In genomic region chr4:99969328-99969727, GRCm38 (mm10) we compare ENCODE assay signal across 10 mouse cellular contexts. TPM values are rescaled to one million over a fixed set of nuclear protein-coding genes. Genes with fewer than 3 reads are reported as not detected.
DNase-seq lines count a peak whose midpoint lies in the region; ATAC-seq lines count a peak whose summit lies in the region.
"Had no signal": no experiment of that assay in that cellular context is flagged by ENCODE, and none has a peak within 500 bp of the region (broad histone marks: within the 10 kb centered on the region; RNA-seq: fewer than 3 reads in every experiment).

No protein-coding gene starts in this region.

- no peaks in the 10 kb centered on the region for H3K27me3 ChIP-seq in heart, embryonic 15.5 days
- H3K27me3 ChIP-seq: hindbrain, embryonic 15.5 days had no signal

- WGBS in heart, embryonic 15.5 days: 61% methylated on average over 5 of the region's 5 CpGs

- H3K9me3 ChIP-seq in heart, embryonic 15.5 days (replicated peaks): no peaks in the 10 kb centered on the region
- H3K9me3 ChIP-seq: hindbrain, embryonic 15.5 days had no signal

- peaks cover 69% of the 10 kb centered on the region for H3K36me3 ChIP-seq in heart, embryonic 15.5 days

- DNase-seq in frontal cortex, postnatal 36 days (ENCODE audit: low spot score in 2 of 2): peak; percentile 11 to 19
- DNase-seq in frontal cortex, postnatal 10 days (ENCODE audit: low spot score in 2 of 2): no peak
- peak; percentile 40 for DNase-seq in adipocyte (ENCODE audit: low spot score)
- peak; percentile 61 to 72 for DNase-seq in kidney, postnatal 4 days
- no peak for DNase-seq in spleen, adult 18-20 months
- DNase-seq in cerebellum, adult 11 months: no peak
- DNase-seq in adrenal gland, adult 18-20 months (ENCODE audit: low spot score in 2 of 2): no peak

- no peak overlapping the region for H3K9ac ChIP-seq in heart, embryonic 15.5 days
- H3K9ac ChIP-seq: hindbrain, embryonic 15.5 days had no signal

- H3K4me1 ChIP-seq in heart, embryonic 15.5 days (replicated peaks): peaks cover 3% of the 10 kb centered on the region; the same call in 1 of the 2 replicates
- H3K4me1 ChIP-seq: hindbrain, embryonic 15.5 days had no signal

- no peak for ATAC-seq in heart, embryonic 15.5 days (replicated peaks; ENCODE audit: insufficient number of reproducible peaks, insufficient read depth, low FRiP score, low read depth)

- H3K4me2 ChIP-seq in heart, embryonic 15.5 days: no peak overlapping the region
- H3K4me2 ChIP-seq: hindbrain, embryonic 15.5 days had no signal

- peak overlapping the region; percentile 44; the same call in 1 of the 2 replicates for H3K27ac ChIP-seq in heart, embryonic 15.5 days
- H3K27ac ChIP-seq: hindbrain, embryonic 15.5 days; macrophage had no signal

- no peak overlapping the region for H3K4me3 ChIP-seq in heart, embryonic 15.5 days
- H3K4me3 ChIP-seq: hindbrain, embryonic 15.5 days had no signal

RNA-seq across cellular contexts. Expression of gene Itgb3bp, which starts 39.7 kb away (rescaled TPM):
- 26.9 and 39.2 TPM in 2 replicates for polyA plus RNA-seq in heart, embryonic 15.5 days (2015; fragmentation: Nextera tagmentation; extraction: Ambion mirVana)
- 1 to 10 TPM; 4.9 to 5.9 TPM for total RNA-seq in adrenal gland, adult 18-20 months (2021)

RNA-seq across cellular contexts. Expression of gene Pgm1, which starts 40.1 kb away (rescaled TPM):
- 231 and 240 TPM in 2 replicates for polyA plus RNA-seq in heart, embryonic 15.5 days (2015; fragmentation: Nextera tagmentation; extraction: Ambion mirVana)
- total RNA-seq in adrenal gland, adult 18-20 months (2021): 100 to 1,000 TPM in 1 of 2 experiments, 10 to 100 TPM in 1; 93.0 to 106 TPM

Comparison
In these comparisons a context has a peak if more than half of its experiments do, and no peak if none do; other contexts are left out.
1. DNase-seq: peak in frontal cortex, postnatal 36 days (2 of 2), adipocyte (single experiment) and kidney, postnatal 4 days (2 of 2); none in frontal cortex, postnatal 10 days (0 of 2), spleen, adult 18-20 months (0 of 2), cerebellum, adult 11 months (single experiment) and adrenal gland, adult 18-20 months (0 of 2).